Mouse (Mus musculus): Measurements from ENCODE around the gene Syde2.

DNA sequence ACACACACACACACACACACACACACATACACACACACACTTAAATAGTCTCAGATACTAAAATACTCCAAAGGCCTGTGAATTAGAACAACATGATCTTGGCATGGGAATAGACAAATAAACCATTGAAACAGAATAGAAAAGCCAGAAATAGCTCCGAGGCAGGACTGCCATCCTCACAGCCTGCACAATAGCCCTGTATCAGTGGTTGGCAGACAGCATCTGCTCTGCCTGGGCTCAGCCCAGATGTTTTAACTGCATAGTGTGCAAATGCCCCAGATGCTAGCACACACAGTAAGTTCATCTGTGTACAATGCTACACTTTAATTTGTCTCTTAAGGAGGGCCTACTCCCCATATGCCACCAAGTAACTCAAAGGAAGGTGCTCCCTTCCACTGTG lies 27.8 kb upstream of the Syde2 start:
- TF ChIP-seq POLR2A (IDR thresholded peaks at IDR 0.05; ENCODE audit: low read depth, low read length) (no peak), CTCF (IDR thresholded peaks at IDR 0.05; ENCODE audit: extremely low read depth, insufficient read length, insufficient replicate concordance, low read depth, low read length) (no peak)

All from small intestine, adult 2 months (tissue).